Mouse (Mus musculus) ES-Bruce4 (cell line): ENCODE measurements at regions not wholly inside any gene's neighbourhood (a gene's known extent, or its start where the extent isn't known, plus 50 kb on each side); places are given as distances from the start of the nearest gene placed in this dataset.

Source experiments
- CTCF ChIP-seq: IDR thresholded peaks from one replicate; pipeline ENCODE4 v1.8.1; 2011; ENCODE audit warnings: low read depth, low read length
- EP300 ChIP-seq: IDR thresholded peaks from 2 replicates; pipeline ENCODE4 v1.6.1; 2011; ENCODE audit warnings: low read depth, low read length; ENCODE audit not compliant: insufficient read depth
- POLR2A ChIP-seq: IDR thresholded peaks from one replicate; pipeline ENCODE4 v1.8.1; 2011; ENCODE audit warnings: low read length; ENCODE audit not compliant: insufficient read depth

DNA sequence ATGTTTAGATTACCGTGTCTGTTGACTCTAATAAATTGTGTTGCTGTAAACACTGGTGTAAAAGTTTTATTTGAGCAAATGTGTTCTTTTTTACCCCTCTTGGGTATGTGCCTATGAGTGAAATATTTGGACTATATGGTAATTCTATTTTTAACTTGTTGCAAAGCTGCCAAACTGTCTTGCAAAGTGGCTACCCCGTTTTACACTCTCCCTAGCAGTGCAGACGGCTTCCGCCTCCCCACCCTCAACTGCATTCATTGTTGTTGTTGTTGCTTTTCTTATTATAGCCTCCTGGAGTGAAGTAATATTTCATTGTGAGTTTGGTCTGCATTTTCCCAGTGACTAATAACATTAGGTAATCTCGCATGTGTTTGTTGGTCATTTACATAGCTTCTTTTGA lies 50.2 kb upstream of the Shb start:
- TF ChIP-seq POLR2A: no peak
- no peak for TF ChIP-seq CTCF
- no peak for TF ChIP-seq EP300
